Mouse (Mus musculus) hindbrain, embryonic 15.5 days (tissue): ENCODE data around the gene Pms1. TPM values are rescaled to one million over a fixed set of nuclear protein-coding genes. Genes with fewer than 3 reads are reported as not detected.
"Not testable (repeated sequence)": the region's sequence is repeated elsewhere in the genome, so short reads cannot be mapped to it uniquely, and the experiment has no call there.

ENCODE experiments used
- ATAC-seq: fragments of 200-750 bp; cut with Nextera tagmentation; 2 replicates; pipeline ENCODE4 v1.8.0; 2017; ENCODE audit warnings: low read depth, moderate number of reproducible peaks, moderate TSS enrichment; ENCODE audit not compliant: low FRiP score
- H3K27ac ChIP-seq: fragments of 300-500 bp; sonication (generic); replicated peaks from 2 replicates; pipeline ENCODE4 v1.5.1; 2015; ENCODE audit warnings: mild to moderate bottlenecking, inconsistent platforms
- H3K27me3 ChIP-seq: fragments of 300-500 bp; sonication (generic); 2 replicates; pipeline ENCODE4 v1.6.1; 2015; ENCODE audit warnings: control low read depth, inconsistent platforms
- H3K36me3 ChIP-seq: fragments of 300-500 bp; sonication (generic); 2 replicates; pipeline ENCODE4 v1.6.1; 2015; ENCODE audit warnings: control low read depth, inconsistent platforms
- H3K4me1 ChIP-seq: fragments of 300-500 bp; sonication (generic); replicated peaks from 2 replicates; pipeline ENCODE4 v1.6.1; 2015; ENCODE audit warnings: control low read depth, inconsistent platforms
- H3K4me2 ChIP-seq: fragments of 300-500 bp; sonication (generic); 2 replicates; pipeline ENCODE4 v1.6.1; 2015; ENCODE audit warnings: moderate library complexity, mild to moderate bottlenecking, inconsistent platforms
- H3K4me3 ChIP-seq: fragments of 300-500 bp; sonication (generic); 2 replicates; pipeline ENCODE4 v1.5.1; 2015; ENCODE audit warnings: mild to moderate bottlenecking, inconsistent platforms
- H3K9ac ChIP-seq: fragments of 300-500 bp; sonication (generic); 2 replicates; pipeline ENCODE4 v1.6.1; 2015; ENCODE audit warnings: inconsistent platforms
- H3K9me3 ChIP-seq: fragments of 300-500 bp; sonication (generic); 2 replicates; pipeline ENCODE4 v1.6.1; 2016; ENCODE audit warnings: control low read depth, inconsistent platforms
- WGBS: fragments of 180-500 bp; shearing (Covaris S2); methylation state at CpG from one replicate; pipeline ENCODE4 v1.1.7; 2015; 5-methylcytosine and 5-hydroxymethylcytosine counted together
- polyA plus RNA-seq: library from polyadenylated mRNA; unstranded; fragments of >200 nt; fragmentation: Nextera tagmentation; extraction: Ambion mirVana; gene quantifications from 2 replicates; pipeline ENCODE4 v1.2.1, GENCODE M21; 2015

The Pms1 gene
- 9.5 and 10.5 TPM in 2 replicates for polyA plus RNA-seq

GRCm38 (mm10) chr1:53296581-53297383, at the start of gene Pms1, which contains the start of the genes Ormdl1 and Gm28778:
Gene Pms1 (minus strand): TSS chr1:53297018.
Gene Ormdl1 (plus strand): TSS chr1:53297095.
Gene Gm28778 (plus strand): TSS chr1:53297111.
- Histone ChIP-seq H3K9ac (peak within 1 kb of the TSS; percentile 66), H3K9me3 (no peaks in the 10 kb centered on the region), H3K4me3 (peak within 1 kb of the TSS; percentile 65), H3K4me1 (peaks cover 11% of the 10 kb centered on the region), H3K27me3 (no peaks in the 10 kb centered on the region), H3K36me3 (no peaks in the 10 kb centered on the region), H3K27ac (peak within 1 kb of the TSS; percentile 77), H3K4me2 (peak within 1 kb of the TSS; percentile 62)
- peak; percentile 100 for ATAC-seq
- WGBS = under 1% methylated on average over 66 of the region's 66 CpGs

- no peak for ATAC-seq
- Histone ChIP-seq H3K4me3 (no peak overlapping the region), H3K27ac (no peak overlapping the region), H3K27me3 (no peaks in the 10 kb centered on the region), H3K4me1 (no peaks in the 10 kb centered on the region), H3K4me2 (no peak overlapping the region), H3K9me3 (0 out of 2 replicates have a peak, but pooled peaks cover 10% of the 10 kb centered on the region), H3K36me3 (peaks cover 52% of the 10 kb centered on the region), H3K9ac (no peak overlapping the region)
- WGBS = 96% methylated on average over 2 of the region's 2 CpGs
Observed at GRCm38 (mm10) chr1:53341071-53341470, 44.3 kb upstream of the Pms1 start.

- 75% methylated on average over 2 of the region's 2 CpGs for WGBS
- ATAC-seq, H3K4me2 ChIP-seq, H3K27me3 ChIP-seq, H3K4me3 ChIP-seq, H3K4me1 ChIP-seq, H3K9ac ChIP-seq, H3K27ac ChIP-seq: not testable (repeated sequence)
- peaks cover 23% of the 10 kb centered on the region for H3K36me3 ChIP-seq
- H3K9me3 ChIP-seq = 0 out of 2 replicates have a peak, but pooled peaks cover 10% of the 10 kb centered on the region
Observed at GRCm38 (mm10) chr1:53337403-53337802, 40.6 kb upstream of the Pms1 start.

- H3K4me1 ChIP-seq = no peaks in the 10 kb centered on the region
- ATAC-seq = no peak
- no peak overlapping the region for H3K27ac ChIP-seq
Observed at GRCm38 (mm10) chr1:53335465-53335864, 38.6 kb upstream of the Pms1 start.

GRCm38 (mm10) chr1:53333527-53333926, 36.7 kb upstream of the Pms1 start:
- H3K4me1 ChIP-seq, ATAC-seq, H3K9me3 ChIP-seq, H3K9ac ChIP-seq, H3K4me3 ChIP-seq, H3K27ac ChIP-seq, H3K4me2 ChIP-seq, H3K27me3 ChIP-seq, H3K36me3 ChIP-seq: not testable (repeated sequence)
- WGBS = 82% methylated on average over 5 of the region's 5 CpGs

More at GRCm38 (mm10) chr1:53335465-53335864, 38.6 kb upstream of the Pms1 start:
- Histone ChIP-seq H3K4me2 (no peak overlapping the region), H3K36me3 (peaks cover 3% of the 10 kb centered on the region), H3K9me3 (no peaks in the 10 kb centered on the region), H3K9ac (no peak overlapping the region), H3K27me3 (no peaks in the 10 kb centered on the region), H3K4me3 (no peak overlapping the region)

GRCm38 (mm10) chr1:53324827-53325494, 28.1 kb upstream of the Pms1 start:
- H3K27me3 ChIP-seq = no peaks in the 10 kb centered on the region
- H3K9ac ChIP-seq = no peak overlapping the region
- ATAC-seq = no peak
- peaks cover 13% of the 10 kb centered on the region; the same call in 1 of the 2 replicates for H3K36me3 ChIP-seq
- H3K4me2 ChIP-seq = no peak overlapping the region
- H3K4me3 ChIP-seq = no peak overlapping the region
- H3K9me3 ChIP-seq = no peaks in the 10 kb centered on the region
- WGBS = 94% methylated on average over 5 of the region's 5 CpGs
- no peak overlapping the region for H3K27ac ChIP-seq
- no peaks in the 10 kb centered on the region for H3K4me1 ChIP-seq

GRCm38 (mm10) chr1:53324277-53324676, 27.5 kb upstream of the Pms1 start:
- H3K9ac ChIP-seq = no peak overlapping the region
- H3K36me3 ChIP-seq = peaks cover 14% of the 10 kb centered on the region; the same call in 1 of the 2 replicates
- H3K4me2 ChIP-seq = no peak overlapping the region
- H3K27ac ChIP-seq = no peak overlapping the region
- no peaks in the 10 kb centered on the region for H3K9me3 ChIP-seq
- WGBS = 98% methylated on average over 1 of the region's 1 CpGs
- no peaks in the 10 kb centered on the region for H3K4me1 ChIP-seq
- no peaks in the 10 kb centered on the region for H3K27me3 ChIP-seq
- no peak for ATAC-seq
- H3K4me3 ChIP-seq = no peak overlapping the region

GRCm38 (mm10) chr1:53323254-53323653, 26.4 kb upstream of the Pms1 start:
- no peaks in the 10 kb centered on the region for H3K4me1 ChIP-seq
- no peak overlapping the region for H3K27ac ChIP-seq
- no peak overlapping the region for H3K9ac ChIP-seq
- ATAC-seq = no peak
- peaks cover 17% of the 10 kb centered on the region for H3K36me3 ChIP-seq
- no peak overlapping the region for H3K4me3 ChIP-seq
- WGBS = 96% methylated on average over 5 of the region's 5 CpGs
- no peak overlapping the region for H3K4me2 ChIP-seq
- no peaks in the 10 kb centered on the region for H3K27me3 ChIP-seq
- no peaks in the 10 kb centered on the region for H3K9me3 ChIP-seq

- 96% methylated on average over 4 of the region's 4 CpGs for WGBS
- Histone ChIP-seq H3K9me3 (no peaks in the 10 kb centered on the region), H3K27me3 (no peaks in the 10 kb centered on the region), H3K36me3 (peaks cover 22% of the 10 kb centered on the region), H3K4me2 (no peak overlapping the region), H3K9ac (no peak overlapping the region), H3K4me3 (no peak overlapping the region), H3K27ac (no peak overlapping the region), H3K4me1 (no peaks in the 10 kb centered on the region)
- no peak for ATAC-seq
Observed at GRCm38 (mm10) chr1:53321662-53322344, 25.0 kb upstream of the Pms1 start.

- H3K9ac ChIP-seq = peak within 1 kb of the TSS; percentile 78
- WGBS = 3% methylated on average over 27 of the region's 27 CpGs
Observed at GRCm38 (mm10) chr1:53312989-53313967, 16.5 kb upstream of the Pms1 start, which contains the start of gene Osgepl1. Gene Osgepl1 (plus strand): TSS chr1:53313624.

GRCm38 (mm10) chr1:53300506-53300905, 3.7 kb upstream of the Pms1 start:
- no peak overlapping the region for H3K4me2 ChIP-seq
- H3K4me3 ChIP-seq = no peak overlapping the region
- WGBS = 91% methylated on average over 4 of the region's 4 CpGs
- no peaks in the 10 kb centered on the region for H3K27me3 ChIP-seq
- H3K9me3 ChIP-seq = no peaks in the 10 kb centered on the region
- ATAC-seq = no peak
- H3K27ac ChIP-seq = no peak overlapping the region
- peaks cover 11% of the 10 kb centered on the region for H3K4me1 ChIP-seq
- no peak overlapping the region for H3K9ac ChIP-seq
- H3K36me3 ChIP-seq = peaks cover 2% of the 10 kb centered on the region; the same call in 1 of the 2 replicates

More at GRCm38 (mm10) chr1:53312989-53313967, 16.5 kb upstream of the Pms1 start, which contains the start of gene Osgepl1:
- H3K4me1 ChIP-seq = peaks cover 15% of the 10 kb centered on the region
- H3K27me3 ChIP-seq = no peaks in the 10 kb centered on the region
- H3K36me3 ChIP-seq = peaks cover 11% of the 10 kb centered on the region
- no peaks in the 10 kb centered on the region for H3K9me3 ChIP-seq
- ATAC-seq = peak; percentile 99
- H3K4me3 ChIP-seq = peak within 1 kb of the TSS; percentile 84
- H3K4me2 ChIP-seq = peak within 1 kb of the TSS; percentile 59
- H3K27ac ChIP-seq = peak within 1 kb of the TSS; percentile 89
